Mouse (Mus musculus): ENCODE results near the gene Ndufaf3. TPM values are rescaled to one million over a fixed set of nuclear protein-coding genes. Genes with fewer than 3 reads are reported as not detected.

The Ndufaf3 gene
- polyA plus RNA-seq (2021; fragmentation: Nextera tagmentation): 130 and 156 TPM in 2 replicates
- long read RNA-seq, experiment 1, transcript Ndufaf3-201 (5 exons, 1,487 nt): major isoform, 52 of 59 reads
- long read RNA-seq, experiment 1, partial matches to known transcripts: 5 of 59 reads
- long read RNA-seq, experiment 1, other reads (novel, unspliced or antisense): 0 of 59 reads
- long read RNA-seq, experiment 2, transcript Ndufaf3-201 (5 exons, 1,487 nt): major isoform, 105 of 124 reads
- long read RNA-seq, experiment 2, partial matches to known transcripts: 11 of 124 reads
- long read RNA-seq, experiment 2, other reads (novel, unspliced or antisense): 7 of 124 reads

DNA sequence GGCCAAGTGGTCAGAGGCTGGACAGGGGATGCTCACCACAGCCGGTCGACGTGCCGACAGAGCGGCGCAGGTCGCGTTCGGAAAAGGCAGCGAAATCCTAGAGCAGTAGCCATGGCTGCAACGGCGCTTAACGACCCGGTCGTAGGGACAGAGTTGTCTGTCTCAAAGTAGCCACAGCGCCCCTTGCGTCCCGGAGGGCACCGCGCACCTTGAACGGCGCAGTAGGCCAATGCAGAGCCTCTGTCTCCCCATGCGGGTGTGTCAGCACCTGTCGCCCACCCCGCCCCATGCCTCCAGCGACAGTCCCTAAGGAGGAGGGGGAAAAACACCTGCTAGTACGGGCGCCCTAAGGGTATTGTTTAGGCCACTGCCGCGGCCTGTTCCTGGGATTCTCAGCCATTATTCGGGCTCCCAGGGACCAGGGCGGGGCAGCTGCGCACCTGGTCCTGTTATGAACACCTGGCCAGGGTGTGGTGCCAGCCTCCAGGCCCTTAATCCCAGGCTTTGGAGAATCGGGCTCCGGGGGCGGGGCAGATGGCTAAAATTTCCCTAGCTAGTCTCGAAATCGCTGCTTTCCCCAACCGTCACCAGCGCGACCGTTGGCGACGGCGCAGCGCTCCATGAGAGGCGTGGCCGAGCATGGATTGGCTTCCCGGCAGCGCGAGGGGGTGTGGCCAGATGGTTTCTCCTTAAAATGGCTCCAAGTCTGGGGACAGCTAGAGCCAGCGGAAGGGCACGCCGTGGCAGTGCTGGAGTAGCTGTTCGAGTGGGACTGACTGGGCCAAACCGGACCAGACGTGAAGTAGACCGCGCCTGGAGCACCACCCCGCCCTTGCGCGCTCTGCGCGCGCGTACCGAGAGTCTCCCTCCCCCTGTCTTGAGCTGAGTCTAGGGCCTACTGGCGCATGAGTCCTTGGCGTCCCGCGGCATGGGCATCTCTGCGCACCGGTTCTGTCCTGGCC is at the start of gene Ndufaf3:
TSS of gene Ndufaf3 (minus strand) at position 620 of the 962 bp plus-strand sequence.

DNA sequence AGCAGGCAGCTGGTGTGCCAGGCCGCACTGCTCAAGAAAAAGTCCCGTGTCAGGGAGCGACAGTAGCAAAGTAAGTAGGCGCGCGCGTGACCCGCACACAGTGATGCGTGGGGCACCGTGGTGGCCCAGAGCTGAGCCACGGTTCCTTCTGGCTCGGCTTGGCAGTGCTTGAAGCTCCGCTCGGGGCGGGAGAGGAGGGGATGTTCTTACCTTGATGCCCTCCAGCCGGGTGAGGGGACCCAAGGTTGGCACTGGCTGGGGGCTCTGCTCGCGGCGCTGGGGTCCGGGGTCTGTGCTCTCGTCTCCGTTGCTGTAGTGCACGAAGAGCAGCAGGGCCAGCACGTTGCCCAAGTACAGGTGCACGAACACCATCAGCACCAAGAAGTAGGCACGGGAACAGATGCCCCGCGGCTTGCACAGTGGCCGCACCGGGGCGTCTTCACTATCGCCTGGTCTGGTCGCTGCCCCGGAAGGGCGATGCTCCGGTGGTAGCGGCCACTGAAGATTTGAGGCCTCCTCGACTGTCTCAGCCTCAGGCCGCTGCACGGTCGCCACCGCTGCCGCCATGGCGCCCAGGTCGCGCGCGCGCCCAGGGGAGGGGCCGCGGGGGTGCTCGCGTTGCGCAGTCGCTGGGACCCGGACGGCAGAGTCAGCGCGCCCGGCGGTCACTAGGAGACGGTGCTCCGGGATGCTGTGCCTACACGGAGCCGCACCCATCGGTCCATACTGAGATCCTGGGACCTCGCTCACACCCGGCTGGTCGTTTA is 29.9 kb upstream of the Ndufaf3 start, which contains the start of gene P4htm:
TSS of gene P4htm (minus strand) at position 670 of the 767 bp plus-strand sequence.

DNA sequence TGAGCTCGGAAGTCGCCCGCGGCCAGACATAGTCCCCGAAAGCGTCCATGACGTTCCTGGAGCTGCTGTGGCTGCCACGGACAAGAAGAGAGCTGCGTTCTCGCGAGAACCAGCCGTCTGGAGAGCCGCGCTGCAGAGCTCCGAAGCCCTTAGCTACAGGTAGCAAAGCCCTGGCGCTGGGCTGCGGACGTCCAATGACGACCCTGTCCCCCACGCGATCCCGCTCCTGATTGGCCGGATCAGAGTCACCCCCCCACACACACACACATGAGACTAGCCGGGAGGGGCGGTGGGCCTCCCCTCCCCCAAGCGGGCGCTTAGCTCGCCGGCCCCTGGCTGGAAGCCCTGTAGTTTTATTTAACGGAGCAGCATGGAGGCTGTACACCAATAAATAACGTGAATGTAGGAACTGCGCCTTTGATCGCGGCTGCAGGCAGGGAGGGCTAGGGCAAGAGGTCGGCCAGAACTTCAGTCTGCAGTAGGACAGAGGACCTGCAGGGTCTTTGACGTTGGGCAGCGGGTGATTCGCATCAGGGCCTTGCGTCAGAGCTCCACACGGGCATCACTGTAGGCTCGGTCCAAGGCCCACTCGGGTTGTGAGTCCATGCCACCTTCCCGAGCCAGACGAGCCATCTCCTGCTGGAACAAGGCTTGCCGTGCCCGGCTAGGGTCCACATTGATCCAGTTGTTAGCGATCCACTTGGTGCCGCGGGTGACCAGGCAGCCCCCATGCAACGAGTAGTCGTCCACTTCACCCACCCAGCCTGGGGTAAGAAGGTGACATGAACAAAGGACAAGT is 11.5 kb upstream of the Ndufaf3 start, which contains the start of gene Wdr6:
TSS of gene Wdr6 (minus strand) at position 195 of the 799 bp plus-strand sequence.

DNA sequence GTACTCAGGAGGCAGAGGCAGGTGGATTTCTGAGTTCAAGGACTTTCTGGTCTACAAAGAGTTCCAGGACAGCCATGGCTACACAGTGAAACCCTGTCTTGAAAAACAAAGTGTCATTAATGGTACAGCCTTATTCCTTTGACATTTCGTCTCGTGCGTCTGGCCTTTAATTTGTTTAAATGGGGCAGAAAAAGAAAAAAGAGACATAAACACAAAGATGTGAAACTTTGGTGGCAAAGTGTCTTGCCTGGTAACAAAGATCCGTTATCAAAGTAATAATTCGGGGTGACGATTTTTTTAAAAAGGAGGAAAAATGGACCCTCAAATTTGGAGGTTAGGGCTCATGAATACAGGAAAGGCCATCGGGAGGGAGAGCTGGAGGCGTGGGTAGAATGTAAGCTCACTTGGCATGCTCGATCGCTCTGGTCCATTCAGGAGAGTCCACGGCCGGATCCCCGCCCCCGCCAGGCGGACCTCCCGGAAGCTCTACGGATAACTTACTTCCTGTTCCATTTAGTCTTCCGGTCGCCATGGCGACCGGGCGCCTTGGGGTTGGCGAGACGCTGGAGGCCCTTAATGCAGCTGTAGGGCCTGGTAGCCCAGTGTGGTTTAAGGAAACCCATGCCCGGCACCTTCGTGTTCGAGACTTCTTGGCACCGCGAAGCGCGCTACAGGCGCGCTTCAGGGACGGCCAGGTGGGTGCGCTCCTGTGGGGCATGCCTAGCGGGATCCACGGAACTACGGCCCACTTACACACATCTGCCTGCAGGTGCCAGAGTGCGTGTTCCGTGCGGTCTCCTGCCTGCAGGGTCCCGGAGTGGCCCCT is 2.4 kb upstream of the Ndufaf3 start, which contains the start of gene Dalrd3:
TSS of gene Dalrd3 (plus strand) at position 506 of the 826 bp plus-strand sequence.

DNA sequence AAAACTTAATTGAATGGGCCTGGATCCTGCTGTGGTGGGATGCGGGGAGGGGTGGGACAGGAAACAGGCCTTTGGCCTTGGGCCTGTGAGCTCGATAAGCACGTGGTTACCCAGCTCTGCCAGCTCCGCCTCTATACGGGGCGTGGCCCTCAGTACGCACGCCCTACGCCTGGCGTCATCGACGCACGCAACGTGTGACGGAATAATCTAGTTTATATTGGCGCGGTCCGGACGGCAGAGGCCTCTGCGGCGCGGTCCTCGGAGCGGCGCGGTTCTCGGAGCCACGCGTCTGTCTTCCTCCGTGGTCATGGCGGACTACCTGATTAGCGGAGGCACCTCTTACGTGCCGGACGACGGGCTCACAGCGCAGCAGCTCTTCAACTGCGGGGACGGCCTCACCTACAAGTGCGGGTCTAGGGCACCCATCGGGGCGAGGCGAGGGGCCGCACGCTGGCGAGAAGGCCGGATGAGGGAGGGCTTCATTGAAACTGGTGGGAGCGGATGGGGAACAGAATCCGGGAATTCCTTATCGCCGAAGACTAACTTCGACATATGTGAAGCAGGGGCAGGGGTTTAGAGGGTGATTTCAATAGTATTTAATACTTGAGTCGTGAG is 6.9 kb downstream of the Ndufaf3 start, which contains the start of gene Impdh2:
TSS of gene Impdh2 (plus strand) at position 60 of the 615 bp plus-strand sequence.

DNA sequence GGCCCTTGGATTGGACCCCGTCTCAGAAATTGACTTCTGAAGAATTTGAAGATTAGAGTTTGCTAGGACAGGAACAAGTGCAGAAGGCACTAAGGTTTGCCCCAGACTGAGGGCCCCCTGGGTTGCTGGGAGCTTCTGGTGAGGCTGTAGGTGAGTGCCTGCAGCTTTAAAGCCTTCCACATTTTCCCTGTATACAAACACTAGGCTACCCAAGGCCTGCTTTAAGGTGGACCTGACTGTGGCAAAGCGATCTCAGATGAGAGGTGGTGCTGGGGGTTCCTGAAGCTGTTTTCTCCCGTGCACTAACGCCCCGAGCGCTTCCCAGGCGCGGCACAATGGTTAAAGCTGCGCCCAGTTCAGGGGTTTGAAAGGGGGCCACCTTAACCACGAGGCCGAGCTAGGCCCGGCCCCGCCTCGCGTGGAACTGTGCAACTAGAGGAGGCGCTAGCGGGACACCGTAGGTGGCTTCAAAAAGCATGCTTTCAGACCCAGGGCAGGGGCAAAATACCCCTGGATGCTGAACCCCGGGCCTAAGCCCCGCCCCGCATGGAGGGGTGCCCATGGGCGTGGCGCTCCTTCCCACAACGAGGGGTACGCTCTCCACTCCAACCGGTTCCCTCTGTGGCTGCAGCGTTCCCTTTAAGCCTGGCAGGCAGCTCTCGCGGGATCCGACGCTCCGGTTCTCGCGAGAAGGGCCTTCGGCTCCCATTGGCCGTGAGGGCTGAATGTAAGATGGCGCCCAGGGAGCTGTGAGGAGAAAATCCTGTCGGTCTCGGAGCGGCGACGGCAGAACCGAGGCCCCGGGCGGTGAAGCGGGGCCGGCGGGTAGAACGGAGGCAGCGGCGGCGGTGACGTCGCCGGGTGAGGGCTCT is 50.6 kb downstream of the Ndufaf3 start, which contains the start of gene Qrich1:
TSS of gene Qrich1 (plus strand) at position 427 of the 872 bp plus-strand sequence.

Other genes with a start within 250 kb of the Ndufaf3 start
- gene Gpx1, start 228.5 kb downstream of the Ndufaf3 start, polyA plus RNA-seq (2021; fragmentation: Nextera tagmentation): 175 and 176 TPM in 2 replicates
- 37.5 and 44.5 TPM in 2 replicates for gene Usp4, start 219.6 kb downstream of the Ndufaf3 start, polyA plus RNA-seq (2021; fragmentation: Nextera tagmentation)
- gene 1700102P08Rik, start 174.6 kb downstream of the Ndufaf3 start, polyA plus RNA-seq (2021; fragmentation: Nextera tagmentation): 0.23 and 0.31 TPM in 2 replicates
- gene Ccdc36, start 138.9 kb downstream of the Ndufaf3 start, polyA plus RNA-seq (2021; fragmentation: Nextera tagmentation): 0.20 TPM in 2 replicates
- gene BC048562, start 131.0 kb downstream of the Ndufaf3 start, polyA plus RNA-seq (2021; fragmentation: Nextera tagmentation): not detected in 2 replicates
- 20.5 and 20.9 TPM in 2 replicates for gene Ccdc71, start 106.9 kb downstream of the Ndufaf3 start, polyA plus RNA-seq (2021; fragmentation: Nextera tagmentation)
- 17.6 and 22.8 TPM in 2 replicates for gene Klhdc8b, start 105.9 kb downstream of the Ndufaf3 start, polyA plus RNA-seq (2021; fragmentation: Nextera tagmentation)
- 3.7 and 4.3 TPM in 2 replicates for gene Lamb2, start 87.7 kb downstream of the Ndufaf3 start, polyA plus RNA-seq (2021; fragmentation: Nextera tagmentation)
- gene Usp19, start 76.8 kb downstream of the Ndufaf3 start, polyA plus RNA-seq (2021; fragmentation: Nextera tagmentation): 12.0 and 22.8 TPM in 2 replicates
- 48.3 and 58.7 TPM in 2 replicates for gene Qars, start 59.7 kb downstream of the Ndufaf3 start, polyA plus RNA-seq (2021; fragmentation: Nextera tagmentation)
- 60.6 and 69.0 TPM in 2 replicates for gene Qrich1, start 50.6 kb downstream of the Ndufaf3 start, polyA plus RNA-seq (2021; fragmentation: Nextera tagmentation)
- gene Impdh2, start 7.1 kb downstream of the Ndufaf3 start, polyA plus RNA-seq (2021; fragmentation: Nextera tagmentation): 54.1 and 56.5 TPM in 2 replicates
- 79.3 and 89.5 TPM in 2 replicates for gene Dalrd3, start 2.5 kb upstream of the Ndufaf3 start, polyA plus RNA-seq (2021; fragmentation: Nextera tagmentation)
- gene Wdr6, start 11.3 kb upstream of the Ndufaf3 start, polyA plus RNA-seq (2021; fragmentation: Nextera tagmentation): 34.9 and 43.3 TPM in 2 replicates
- 125 and 139 TPM in 2 replicates for gene P4htm, start 30.2 kb upstream of the Ndufaf3 start, polyA plus RNA-seq (2021; fragmentation: Nextera tagmentation)
- 16.5 and 22.1 TPM in 2 replicates for gene Arih2, start 82.0 kb upstream of the Ndufaf3 start, polyA plus RNA-seq (2021; fragmentation: Nextera tagmentation)
- gene Slc25a20, start 94.7 kb upstream of the Ndufaf3 start, polyA plus RNA-seq (2021; fragmentation: Nextera tagmentation): 8.5 and 11.6 TPM in 2 replicates
- gene Prkar2a, start 121.9 kb upstream of the Ndufaf3 start, polyA plus RNA-seq (2021; fragmentation: Nextera tagmentation): 7.0 and 16.0 TPM in 2 replicates
- 22.3 and 29.4 TPM in 2 replicates for gene Ip6k2, start 216.4 kb upstream of the Ndufaf3 start, polyA plus RNA-seq (2021; fragmentation: Nextera tagmentation)
- 39.1 and 47.3 TPM in 2 replicates for gene Nckipsd, start 240.9 kb upstream of the Ndufaf3 start, polyA plus RNA-seq (2021; fragmentation: Nextera tagmentation)